Mouse (Mus musculus) limb, embryonic 12.5 days (tissue): ENCODE data around the gene Tmem214. TPM values are rescaled to one million over a fixed set of nuclear protein-coding genes. Genes with fewer than 3 reads are reported as not detected.
A peak's percentile ranks its signal among the peaks of the same experiment; 100 is the strongest.

Experiments used
- ATAC-seq: fragments of 200-750 bp; cut with Nextera tagmentation; 2 replicates; pipeline ENCODE4 v1.8.0; 2017; ENCODE audit warnings: low read depth, moderate TSS enrichment; ENCODE audit not compliant: insufficient number of reproducible peaks, insufficient read depth, low FRiP score, low TSS enrichment
- H3K27ac ChIP-seq: fragments of 300-500 bp; sonication (generic); 2 replicates; pipeline ENCODE4 v1.5.1; 2016; ENCODE audit warnings: mild to moderate bottlenecking, moderate library complexity
- H3K27me3 ChIP-seq: fragments of 300-500 bp; sonication (generic); 2 replicates; pipeline ENCODE4 v1.6.1; 2016; ENCODE audit warnings: mild to moderate bottlenecking, moderate library complexity
- H3K36me3 ChIP-seq: fragments of 300-500 bp; sonication (generic); 2 replicates; pipeline ENCODE4 v1.6.1; 2016; ENCODE audit warnings: mild to moderate bottlenecking, moderate library complexity
- H3K4me1 ChIP-seq: fragments of 300-500 bp; sonication (generic); replicated peaks from 2 replicates; pipeline ENCODE4 v1.6.1; 2016
- H3K4me2 ChIP-seq: fragments of 300-500 bp; sonication (generic); 2 replicates; pipeline ENCODE4 v1.6.1; 2016; ENCODE audit warnings: mild to moderate bottlenecking, moderate library complexity
- H3K4me3 ChIP-seq: fragments of 300-500 bp; sonication (generic); replicated peaks from 2 replicates; pipeline ENCODE4 v1.5.1; 2016; ENCODE audit warnings: mild to moderate bottlenecking
- H3K9ac ChIP-seq: fragments of 300-500 bp; sonication (generic); replicated peaks from 2 replicates; pipeline ENCODE4 v1.6.1; 2016; ENCODE audit warnings: mild to moderate bottlenecking, moderate library complexity
- H3K9me3 ChIP-seq: fragments of 300-500 bp; sonication (generic); 2 replicates; pipeline ENCODE4 v1.6.1; 2016; ENCODE audit warnings: mild to moderate bottlenecking, moderate library complexity
- WGBS: fragments of 180-500 bp; shearing (Covaris S2); methylation state at CpG from one replicate; pipeline ENCODE4 v1.1.7; 2016; 5-methylcytosine and 5-hydroxymethylcytosine counted together
- polyA plus RNA-seq: library from polyadenylated mRNA; unstranded; fragments of >200 nt; fragmentation: Nextera tagmentation; extraction: Ambion mirVana; gene quantifications from 2 replicates; pipeline ENCODE4 v1.2.1, GENCODE M21; 2016

Gene Tmem214
- 80.4 and 84.6 TPM in 2 replicates for polyA plus RNA-seq

DNA sequence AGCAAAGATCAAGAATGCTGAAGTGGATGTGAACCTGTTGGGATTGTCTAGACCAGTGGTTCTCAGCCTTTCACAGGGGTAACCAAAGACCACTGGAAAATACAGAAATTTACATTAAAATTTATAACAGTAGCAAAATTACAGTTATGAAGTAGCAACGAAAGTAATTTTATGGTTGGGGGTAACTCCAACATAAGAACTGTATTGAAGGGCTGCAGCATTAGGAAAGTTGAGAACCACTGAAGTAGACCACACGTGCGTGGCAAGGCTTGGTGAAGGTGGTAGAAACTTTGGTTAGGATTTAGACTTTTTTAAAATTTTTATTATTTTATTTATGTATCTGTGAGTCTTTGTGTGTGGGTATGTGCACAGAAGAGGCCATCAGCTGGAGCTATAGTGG is at the start of gene Tmem214:
Tmem214 (plus strand) TSS at position 301 of the 400 bp plus-strand sequence.
- H3K36me3 ChIP-seq = peaks cover 47% of the 10 kb centered on the region
- no peak for ATAC-seq
- H3K27ac ChIP-seq = peak within 1 kb of the TSS; percentile 84

DNA sequence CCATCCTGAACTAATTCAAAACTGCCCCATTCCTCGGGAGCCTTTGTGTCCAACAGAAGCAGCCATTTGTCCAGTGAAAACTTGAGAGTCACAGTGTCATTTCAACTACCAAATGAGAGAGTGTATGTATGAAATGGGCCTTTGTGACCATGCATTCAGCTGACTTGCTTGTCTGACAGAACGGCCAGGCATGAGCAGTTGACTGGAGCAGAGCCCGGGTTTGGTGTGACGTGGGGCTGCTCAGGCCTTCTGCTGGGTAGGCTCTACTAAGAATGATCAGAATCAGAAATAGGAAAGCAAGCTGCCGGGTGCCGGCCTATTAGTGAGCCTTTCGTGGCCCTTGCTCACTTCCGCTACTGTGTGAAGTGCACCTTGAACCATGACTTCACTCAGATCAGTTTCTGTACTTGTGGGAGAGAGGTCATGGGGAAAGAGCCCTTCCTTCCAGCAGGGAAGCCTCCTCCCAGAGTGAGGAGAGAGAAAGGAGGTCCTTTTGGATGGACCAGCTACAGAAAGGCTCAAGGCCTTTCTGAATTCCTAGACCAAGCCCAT is 49.0 kb upstream of the Tmem214 start:
- Histone ChIP-seq H3K27me3 (no peaks in the 10 kb centered on the region), H3K27ac (no peak overlapping the region), H3K9ac (no peak overlapping the region), H3K9me3 (no peaks in the 10 kb centered on the region), H3K4me1 (peaks cover 23% of the 10 kb centered on the region), H3K4me2 (no peak overlapping the region), H3K4me3 (no peak overlapping the region), H3K36me3 (no peaks in the 10 kb centered on the region)
- 89% methylated on average over 8 of the region's 8 CpGs for WGBS
- no peak for ATAC-seq

More for the DNA sequence above, at the start of gene Tmem214:
- no peaks in the 10 kb centered on the region for H3K27me3 ChIP-seq
- H3K4me2 ChIP-seq = peak within 1 kb of the TSS; percentile 81
- H3K9me3 ChIP-seq = no peaks in the 10 kb centered on the region
- peaks cover 14% of the 10 kb centered on the region for H3K4me1 ChIP-seq
- H3K9ac ChIP-seq = no peak within 1 kb of the TSS
- 88% methylated on average over 3 of the region's 3 CpGs for WGBS
- no peak within 1 kb of the TSS for H3K4me3 ChIP-seq

DNA sequence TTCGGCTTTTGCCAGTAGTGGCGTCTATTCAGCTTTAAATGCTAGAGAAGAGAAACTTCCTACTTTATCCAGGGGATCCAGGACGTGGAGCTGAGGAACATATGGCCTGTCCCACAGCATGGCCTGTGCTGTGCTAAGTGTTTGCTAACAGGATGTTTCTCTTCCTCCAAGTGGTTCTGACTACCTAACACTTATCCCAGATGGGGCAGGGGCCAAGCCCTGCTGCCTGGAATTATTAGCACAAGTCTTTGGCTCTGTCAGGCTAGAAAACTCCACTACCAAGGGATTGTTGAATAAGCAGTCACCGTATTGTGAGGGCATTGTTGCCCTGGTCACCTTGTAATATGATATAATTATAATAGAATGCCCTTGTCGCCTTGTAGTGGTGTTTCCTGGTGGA is 45.1 kb upstream of the Tmem214 start:
- Histone ChIP-seq H3K9me3 (no peaks in the 10 kb centered on the region), H3K9ac (no peak overlapping the region), H3K36me3 (no peaks in the 10 kb centered on the region), H3K4me3 (no peak overlapping the region), H3K4me2 (no peak overlapping the region), H3K27me3 (no peaks in the 10 kb centered on the region), H3K4me1 (no peaks in the 10 kb centered on the region; the same call in 1 of the 2 replicates), H3K27ac (no peak overlapping the region)
- 73% methylated on average over 5 of the region's 5 CpGs for WGBS
- no peak for ATAC-seq

DNA sequence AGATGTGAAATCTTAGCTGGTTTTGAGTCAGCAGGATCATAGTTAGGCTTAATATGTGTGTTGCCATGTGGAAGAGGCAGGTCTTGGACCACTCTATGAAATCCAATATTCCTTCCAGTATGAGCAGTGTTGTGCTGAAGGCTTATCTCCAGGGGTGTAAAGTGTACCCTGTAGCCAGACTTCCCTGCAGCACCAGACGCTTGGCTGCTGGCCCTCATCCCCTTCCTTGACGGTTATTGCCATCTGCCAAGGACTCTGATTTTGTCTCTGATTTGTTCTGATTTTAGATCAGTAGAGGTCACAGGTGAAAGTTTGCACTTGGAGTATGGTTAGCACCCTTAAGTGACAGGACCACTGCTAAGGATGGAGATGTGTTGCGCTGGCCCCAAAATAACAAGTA is 44.7 kb upstream of the Tmem214 start:
- Histone ChIP-seq H3K4me2 (no peak overlapping the region), H3K4me1 (no peaks in the 10 kb centered on the region; the same call in 1 of the 2 replicates), H3K36me3 (no peaks in the 10 kb centered on the region), H3K4me3 (no peak overlapping the region), H3K27ac (no peak overlapping the region), H3K9ac (no peak overlapping the region), H3K9me3 (no peaks in the 10 kb centered on the region), H3K27me3 (no peaks in the 10 kb centered on the region)
- no peak for ATAC-seq
- 78% methylated on average over 3 of the region's 3 CpGs for WGBS

DNA sequence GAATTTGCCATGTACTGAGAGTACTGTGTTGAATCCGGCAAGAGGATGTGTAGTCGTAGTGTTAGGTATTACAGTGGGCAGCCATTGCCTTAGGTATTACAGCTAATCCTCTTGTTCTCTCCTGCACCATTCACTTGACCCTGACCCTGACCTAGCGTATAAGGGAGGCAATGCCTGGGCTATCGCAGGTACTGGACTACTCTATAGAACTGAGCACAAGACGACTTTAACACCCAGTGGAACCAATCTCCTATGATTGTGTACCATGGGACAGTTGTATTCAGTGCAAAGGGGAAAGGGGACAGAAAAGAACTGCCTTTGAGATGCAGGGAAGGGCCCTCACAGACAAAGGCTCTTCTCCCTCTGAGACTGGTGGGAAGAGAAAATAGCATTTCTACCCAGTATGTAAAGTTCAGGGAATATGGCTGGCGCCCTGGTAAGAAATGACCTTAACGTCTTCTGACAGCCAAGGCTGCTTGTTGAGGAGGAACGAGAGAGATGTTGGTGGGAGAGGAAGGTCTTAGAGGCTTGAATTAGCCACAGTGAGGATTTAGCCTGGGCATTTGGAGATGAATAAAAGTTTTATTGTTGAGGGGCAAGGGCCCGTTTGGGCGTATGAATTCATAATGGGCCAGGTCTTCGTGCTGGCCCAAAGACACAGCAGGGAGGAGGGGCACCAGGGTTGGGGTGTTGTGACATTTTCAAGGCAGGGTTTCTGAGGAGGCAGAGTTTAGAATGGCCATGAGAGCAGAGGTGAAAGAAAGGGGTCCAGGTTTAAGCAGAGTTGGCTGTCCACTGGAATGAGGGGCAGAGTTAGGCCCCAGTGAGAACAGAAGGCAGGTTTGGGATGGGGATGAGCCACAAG is 43.5 kb upstream of the Tmem214 start:
- Histone ChIP-seq H3K9me3 (no peaks in the 10 kb centered on the region), H3K9ac (no peak overlapping the region), H3K4me2 (no peak overlapping the region), H3K4me3 (no peak overlapping the region), H3K27me3 (no peaks in the 10 kb centered on the region), H3K36me3 (no peaks in the 10 kb centered on the region), H3K27ac (no peak overlapping the region), H3K4me1 (no peaks in the 10 kb centered on the region; the same call in 1 of the 2 replicates)
- no peak for ATAC-seq
- 84% methylated on average over 11 of the region's 11 CpGs for WGBS

DNA sequence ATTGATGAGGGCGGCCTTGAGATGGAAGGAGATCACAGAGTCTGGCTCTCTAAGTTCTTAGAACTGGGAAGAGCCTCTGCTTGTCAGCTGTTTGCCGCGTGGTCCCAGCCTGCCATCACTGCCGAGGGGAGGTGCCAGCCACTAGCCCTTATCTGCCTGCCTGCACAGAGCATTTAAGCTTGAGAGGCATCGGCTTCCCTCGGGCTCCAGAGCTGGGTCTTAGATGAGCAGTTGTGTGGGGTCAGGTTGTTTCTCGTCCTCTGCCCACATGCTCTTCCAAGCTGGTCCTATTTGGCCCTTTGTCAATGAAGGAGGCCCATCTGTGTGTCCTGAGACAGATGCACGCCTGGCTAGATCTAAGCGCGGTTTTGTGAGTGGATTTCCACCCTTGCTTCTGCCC is 42.6 kb upstream of the Tmem214 start:
- Histone ChIP-seq H3K36me3 (no peaks in the 10 kb centered on the region), H3K9me3 (no peaks in the 10 kb centered on the region), H3K27ac (no peak overlapping the region), H3K4me2 (no peak overlapping the region), H3K27me3 (no peaks in the 10 kb centered on the region), H3K4me3 (no peak overlapping the region), H3K9ac (no peak overlapping the region), H3K4me1 (no peaks in the 10 kb centered on the region; the same call in 1 of the 2 replicates)
- 71% methylated on average over 10 of the region's 10 CpGs for WGBS
- ATAC-seq = no peak

DNA sequence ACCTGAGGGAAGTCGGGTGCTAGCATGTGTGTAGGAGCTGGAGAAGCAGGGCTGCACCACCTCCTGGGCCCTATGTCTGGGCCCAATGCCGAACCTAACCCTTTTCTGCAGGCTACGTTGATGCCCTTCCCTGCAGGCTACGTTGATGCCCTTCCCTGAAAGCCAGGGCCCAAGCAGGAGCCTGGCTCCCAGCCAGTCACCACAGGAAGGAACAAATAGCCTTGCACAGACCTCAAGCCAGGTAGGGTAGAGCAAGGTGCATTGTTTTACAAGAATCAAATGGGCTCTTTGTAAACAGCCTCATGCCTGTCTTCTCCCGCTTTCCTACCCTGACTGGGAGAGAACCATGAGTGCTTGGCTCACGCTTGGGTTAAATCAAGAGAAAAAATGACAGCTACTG is 42.0 kb upstream of the Tmem214 start:
- Histone ChIP-seq H3K9ac (no peak overlapping the region), H3K9me3 (no peaks in the 10 kb centered on the region), H3K4me3 (no peak overlapping the region), H3K4me2 (no peak overlapping the region), H3K27me3 (no peaks in the 10 kb centered on the region), H3K4me1 (no peaks in the 10 kb centered on the region; the same call in 1 of the 2 replicates), H3K27ac (no peak overlapping the region), H3K36me3 (no peaks in the 10 kb centered on the region)
- 74% methylated on average over 6 of the region's 6 CpGs for WGBS
- ATAC-seq = no peak

DNA sequence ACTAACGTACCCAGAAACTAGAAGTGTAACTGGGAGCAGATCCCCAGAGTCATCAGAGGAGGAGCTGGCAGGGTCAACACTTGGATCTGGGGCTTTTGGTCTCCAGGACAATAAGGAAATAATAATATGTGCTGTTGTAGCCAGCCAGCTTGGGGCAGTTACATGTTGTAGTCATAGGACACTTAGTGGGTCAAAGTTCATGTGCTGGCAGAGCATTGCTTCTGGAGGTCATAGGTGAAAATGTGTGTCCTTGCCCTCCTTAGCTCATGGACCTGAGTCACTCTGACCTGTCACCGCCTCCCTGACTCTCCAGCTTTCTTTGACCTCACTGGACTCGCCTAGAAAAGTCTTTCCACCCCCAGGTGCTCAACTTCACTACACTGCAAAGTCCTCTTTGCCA is 34.4 kb upstream of the Tmem214 start:
- ATAC-seq = no peak
- Histone ChIP-seq H3K27ac (no peak overlapping the region), H3K4me1 (no peaks in the 10 kb centered on the region), H3K36me3 (peaks cover 14% of the 10 kb centered on the region; the same call in 1 of the 2 replicates), H3K9me3 (0 out of 2 replicates have a peak, but pooled peaks cover 4% of the 10 kb centered on the region), H3K27me3 (no peaks in the 10 kb centered on the region), H3K9ac (no peak overlapping the region), H3K4me3 (no peak overlapping the region), H3K4me2 (no peak overlapping the region)
- 87% methylated on average over 3 of the region's 3 CpGs for WGBS

DNA sequence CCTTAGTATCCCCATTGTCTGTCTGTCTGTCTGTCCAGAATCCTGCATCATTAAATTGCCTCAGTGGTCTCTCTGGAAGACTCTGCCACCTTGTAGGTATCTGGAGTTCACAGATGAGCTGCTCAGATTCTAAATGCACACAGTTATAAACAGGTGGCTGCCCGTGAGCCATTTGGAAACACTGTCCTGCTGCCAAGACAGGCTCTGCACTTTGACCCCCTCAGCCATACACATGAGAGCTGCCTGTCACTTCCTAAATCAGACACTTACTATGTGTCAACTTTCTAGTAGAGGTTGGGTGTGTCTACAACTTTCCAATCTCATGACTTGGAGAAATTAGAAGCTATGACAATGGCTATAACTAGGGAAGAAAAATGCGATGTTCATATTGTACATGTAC is 28.1 kb upstream of the Tmem214 start:
- H3K4me2 ChIP-seq = no peak overlapping the region
- no peaks in the 10 kb centered on the region for H3K27me3 ChIP-seq

DNA sequence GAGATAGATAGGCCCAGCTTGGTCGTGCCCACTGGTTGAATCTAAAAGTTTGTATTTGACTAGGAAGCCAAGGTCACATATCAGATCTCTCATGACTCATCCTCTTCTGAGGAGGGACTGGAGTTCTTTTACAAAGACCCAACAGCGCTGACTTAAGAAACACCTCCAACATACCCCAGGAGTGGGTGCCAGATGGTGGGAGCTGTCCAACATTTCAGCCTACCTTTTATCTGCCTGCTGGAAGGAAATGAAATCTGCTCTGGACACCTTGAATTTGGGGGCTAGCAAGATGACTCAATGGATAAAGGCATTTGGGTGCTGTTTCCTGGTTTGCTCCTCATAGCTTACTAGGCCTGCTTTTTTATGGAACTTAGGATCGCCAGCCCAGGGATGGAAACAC is 25.9 kb upstream of the Tmem214 start:
- H3K27ac ChIP-seq = no peak overlapping the region
- no peaks in the 10 kb centered on the region; the same call in 1 of the 2 replicates for H3K27me3 ChIP-seq
- peaks cover 10% of the 10 kb centered on the region; the same call in 1 of the 2 replicates for H3K36me3 ChIP-seq
- 47% methylated on average over 3 of the region's 3 CpGs for WGBS
- no peak for ATAC-seq
- no peak overlapping the region for H3K4me3 ChIP-seq
- H3K9ac ChIP-seq = no peak overlapping the region
- H3K4me1 ChIP-seq = no peaks in the 10 kb centered on the region
- 0 out of 2 replicates have a peak, but pooled peaks cover under 1% of the 10 kb centered on the region for H3K9me3 ChIP-seq
- no peak overlapping the region for H3K4me2 ChIP-seq

More for the DNA sequence above, 28.1 kb upstream of the Tmem214 start:
- Histone ChIP-seq H3K9ac (no peak overlapping the region), H3K4me1 (no peaks in the 10 kb centered on the region), H3K36me3 (peaks cover 14% of the 10 kb centered on the region; the same call in 1 of the 2 replicates), H3K4me3 (no peak overlapping the region), H3K27ac (no peak overlapping the region), H3K9me3 (0 out of 2 replicates have a peak, but pooled peaks cover 4% of the 10 kb centered on the region)
- WGBS = 83% methylated on average over 2 of the region's 2 CpGs
- no peak for ATAC-seq

DNA sequence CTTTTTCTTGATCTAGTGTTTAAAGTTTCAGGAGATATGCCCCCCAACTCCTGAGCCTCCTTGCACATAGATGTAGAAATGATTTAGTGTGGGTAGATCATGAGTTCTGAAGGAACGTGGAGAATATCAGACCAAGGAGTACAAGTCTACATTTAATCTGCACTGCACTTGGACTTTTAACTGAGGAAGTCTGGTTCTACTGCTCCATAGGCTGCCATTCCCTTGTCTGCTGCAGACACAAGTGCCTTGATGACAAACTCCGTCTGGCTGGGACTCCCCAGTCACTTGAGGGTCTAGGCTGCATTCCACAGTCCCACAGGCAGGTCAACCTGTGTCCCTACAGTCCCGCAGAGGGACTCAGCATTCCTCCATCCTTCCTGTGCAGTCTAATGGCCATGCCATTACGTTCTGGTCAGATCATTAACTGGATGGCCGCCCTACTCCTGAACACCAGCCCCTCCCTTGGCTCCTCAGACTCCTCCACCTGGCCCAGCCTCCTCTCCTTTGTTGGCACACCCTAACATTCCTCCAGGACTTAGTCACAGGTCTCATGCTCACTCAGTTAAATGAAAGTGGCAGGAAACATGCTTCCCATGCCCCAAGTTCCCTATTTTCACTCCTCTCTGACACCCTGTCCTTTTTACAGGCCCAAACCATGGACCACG is 17.8 kb upstream of the Tmem214 start:
- no peaks in the 10 kb centered on the region for H3K9me3 ChIP-seq
- no peak for ATAC-seq
- H3K4me3 ChIP-seq = no peak overlapping the region
- no peaks in the 10 kb centered on the region; the same call in 1 of the 2 replicates for H3K27me3 ChIP-seq
- H3K4me2 ChIP-seq = no peak overlapping the region
- H3K27ac ChIP-seq = no peak overlapping the region
- H3K36me3 ChIP-seq = no peaks in the 10 kb centered on the region
- 58% methylated on average over 6 of the region's 6 CpGs for WGBS
- H3K4me1 ChIP-seq = 0 out of 2 replicates have a peak, but pooled peaks cover 3% of the 10 kb centered on the region
- H3K9ac ChIP-seq = no peak overlapping the region
